Mouse (Mus musculus) spleen, postnatal 0 days (tissue): ENCODE measurements around the gene Btn2a2. TPM values are rescaled to one million over a fixed set of nuclear protein-coding genes. Genes with fewer than 3 reads are reported as not detected.

Experiments
- polyA plus RNA-seq: library from polyadenylated mRNA; unstranded; fragments of >200 nt; fragmentation: Nextera tagmentation; extraction: Ambion mirVana; gene quantifications from 2 replicates; pipeline ENCODE4 v1.2.1, GENCODE M21; 2015

The Btn2a2 gene
- not detected in 2 replicates for polyA plus RNA-seq

DNA sequence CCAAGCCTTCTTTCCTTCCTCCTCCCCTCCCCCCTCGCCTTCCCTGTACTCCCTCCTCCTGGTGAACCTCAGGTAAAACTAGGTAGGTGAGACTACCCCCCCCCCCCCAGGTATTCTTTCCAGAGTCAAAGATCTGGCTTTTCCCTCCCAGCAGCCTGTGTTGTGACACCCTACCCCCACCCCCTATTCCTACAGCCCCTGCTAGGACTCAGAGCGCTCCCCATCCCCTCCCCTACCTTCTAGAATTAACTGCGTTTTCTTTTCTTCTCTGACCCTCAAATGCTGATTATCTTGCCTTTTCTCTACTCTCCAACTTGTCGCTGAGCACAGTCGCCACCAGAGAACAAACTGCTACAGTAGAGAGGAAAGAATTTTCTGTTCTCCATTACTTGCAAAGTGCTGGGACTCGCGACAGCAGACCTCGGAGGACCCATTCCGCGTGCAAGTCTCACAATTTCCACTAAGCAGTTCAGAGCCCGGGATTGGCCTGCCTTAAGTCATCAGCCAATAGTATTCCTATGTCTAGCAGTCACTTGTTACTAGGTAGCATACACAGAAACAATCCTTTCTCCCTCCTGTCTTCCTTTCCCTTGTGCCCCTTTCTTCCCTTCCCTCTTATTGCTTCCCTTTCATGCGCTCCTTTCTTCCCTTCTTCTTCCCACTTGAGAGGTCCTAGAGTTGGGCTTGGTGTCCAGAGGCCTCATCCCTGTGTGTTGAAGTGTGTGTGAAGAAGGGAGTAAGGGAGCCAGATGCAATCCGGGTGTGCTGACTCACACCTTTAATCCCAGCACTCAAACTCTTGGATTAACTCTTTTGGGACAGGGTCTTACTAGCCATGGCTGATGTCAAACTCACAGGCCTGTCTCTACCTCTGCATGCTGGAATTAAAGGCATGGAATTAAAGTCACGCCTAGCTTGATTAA, at the start of gene Btn2a2:
Gene Btn2a2 (minus strand): TSS at position 458 of the 923 bp plus-strand sequence.

DNA sequence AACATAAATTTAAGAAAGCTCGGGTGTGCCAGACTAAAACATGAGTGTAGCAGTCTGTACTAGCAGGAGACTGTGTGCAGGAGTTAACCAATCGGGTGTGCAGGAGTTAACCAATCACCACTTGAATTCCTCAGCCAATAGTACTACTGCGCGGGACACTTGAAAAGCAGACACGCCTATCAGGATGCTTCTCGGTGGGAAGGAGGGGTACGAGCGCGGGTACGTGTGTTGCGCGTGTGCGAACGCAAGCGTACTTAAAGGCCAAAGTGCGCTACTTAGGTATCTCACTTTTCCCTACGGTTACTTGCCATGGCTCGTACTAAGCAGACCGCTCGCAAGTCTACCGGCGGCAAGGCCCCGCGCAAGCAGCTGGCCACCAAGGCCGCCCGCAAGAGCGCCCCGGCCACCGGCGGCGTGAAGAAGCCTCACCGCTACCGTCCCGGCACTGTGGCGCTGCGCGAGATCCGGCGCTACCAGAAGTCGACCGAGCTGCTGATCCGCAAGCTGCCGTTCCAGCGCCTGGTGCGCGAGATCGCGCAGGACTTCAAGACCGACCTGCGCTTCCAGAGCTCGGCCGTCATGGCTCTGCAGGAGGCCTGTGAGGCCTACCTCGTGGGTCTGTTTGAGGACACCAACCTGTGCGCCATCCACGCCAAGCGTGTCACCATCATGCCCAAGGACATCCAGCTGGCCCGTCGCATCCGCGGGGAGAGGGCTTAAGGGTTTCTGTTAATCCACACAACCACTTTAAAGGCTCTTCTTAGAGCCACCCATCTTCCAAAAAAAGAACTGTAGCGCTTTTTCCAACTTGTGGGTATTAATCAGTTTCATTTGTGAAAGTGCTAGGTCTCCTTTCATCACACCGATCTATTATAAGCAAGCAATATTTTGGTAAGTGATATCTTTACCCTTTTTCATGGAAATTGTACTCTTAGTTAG, 46.7 kb upstream of the Btn2a2 start, which contains the start of gene Hist1h3g:
Gene Hist1h3g (plus strand): TSS at position 286 of the 939 bp plus-strand sequence.

GRCm38 (mm10) chr13:23533560-23534367, 45.1 kb upstream of the Btn2a2 start, which contains the start of gene Hist1h2af:
Hist1h2af (plus strand) TSS chr13:23533906.

DNA sequence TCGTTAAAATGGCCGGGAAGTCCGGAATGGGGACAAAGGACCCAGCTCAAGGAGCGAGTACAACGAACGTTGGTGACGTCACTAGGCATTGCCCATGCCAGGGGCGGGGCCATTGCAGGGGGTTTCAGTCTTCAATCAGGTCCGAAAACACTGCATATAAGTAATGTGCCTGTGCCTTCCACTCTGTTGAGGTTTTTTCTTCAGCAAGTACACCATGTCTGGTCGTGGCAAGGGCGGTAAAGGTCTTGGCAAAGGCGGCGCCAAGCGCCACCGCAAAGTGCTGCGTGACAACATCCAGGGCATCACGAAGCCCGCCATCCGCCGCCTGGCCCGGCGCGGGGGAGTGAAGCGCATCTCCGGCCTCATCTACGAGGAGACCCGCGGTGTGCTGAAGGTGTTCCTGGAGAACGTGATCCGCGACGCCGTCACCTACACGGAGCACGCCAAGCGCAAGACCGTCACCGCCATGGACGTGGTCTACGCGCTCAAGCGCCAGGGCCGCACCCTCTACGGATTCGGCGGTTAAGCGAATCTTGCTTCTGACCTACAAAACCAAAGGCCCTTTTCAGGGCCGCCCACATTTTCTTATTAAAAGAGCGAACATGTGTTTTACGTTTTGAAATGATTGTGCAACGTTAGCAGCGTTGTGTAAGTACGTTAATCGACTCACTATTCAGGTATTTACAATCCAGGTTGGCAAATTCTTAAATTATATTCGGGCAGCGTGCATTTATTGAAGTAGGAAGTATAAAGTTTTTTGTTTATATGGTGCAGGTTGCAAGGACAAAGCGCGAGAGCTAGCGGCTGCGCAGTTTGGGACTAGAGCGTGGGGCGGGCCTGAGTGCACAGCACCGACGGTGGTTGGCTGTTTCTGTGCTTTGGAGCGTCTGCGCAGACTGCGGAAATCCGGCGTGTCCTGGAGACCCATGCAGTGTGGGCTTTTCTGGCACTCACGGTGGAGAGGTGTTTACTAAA, 42.5 kb upstream of the Btn2a2 start, which contains the start of gene Hist1h4h:
Gene Hist1h4h (plus strand): TSS at position 150 of the 975 bp plus-strand sequence.

DNA sequence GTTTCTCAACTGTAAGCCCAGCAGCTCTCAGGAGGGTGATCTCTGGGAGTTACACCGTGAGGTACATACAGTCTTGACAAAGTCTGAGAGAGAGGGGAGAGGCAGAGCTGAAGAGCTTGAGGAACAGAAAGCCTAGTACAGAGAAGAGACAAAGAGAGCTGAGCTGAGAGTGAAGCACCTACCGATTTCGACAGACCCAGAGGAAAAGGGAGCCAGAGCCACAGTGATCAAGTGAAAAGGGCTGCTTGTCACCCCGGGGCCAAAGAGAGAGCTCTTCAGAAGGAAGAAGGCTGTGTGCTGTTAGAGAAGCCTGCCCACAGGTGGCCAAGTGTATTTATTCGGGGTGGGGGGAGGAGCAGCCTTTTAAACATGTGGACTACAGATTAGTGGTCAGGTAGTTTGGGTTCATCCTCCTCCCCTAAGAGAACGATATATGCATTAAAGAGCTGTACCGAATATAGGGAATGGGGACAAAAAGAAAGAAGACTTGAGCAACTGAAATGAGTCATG, 23.0 kb downstream of the Btn2a2 start, which contains the start of gene Btn1a1:
Gene Btn1a1 (minus strand): TSS at position 302 of the 510 bp plus-strand sequence.

Other genes starting within 250 kb of the Btn2a2 start
- not detected in 2 replicates for gene Vmn1r223, start 241.7 kb downstream of the Btn2a2 start, polyA plus RNA-seq
- 17.3 and 18.4 TPM in 2 replicates for gene Zfp322a, start 119.6 kb downstream of the Btn2a2 start, polyA plus RNA-seq
- gene Abt1, start 65.0 kb downstream of the Btn2a2 start, polyA plus RNA-seq = 6.4 and 6.9 TPM in 2 replicates
- gene Btn1a1, start 23.0 kb downstream of the Btn2a2 start, polyA plus RNA-seq = 2.5 and 3.0 TPM in 2 replicates
- gene Hist1h4h, start 42.2 kb upstream of the Btn2a2 start, polyA plus RNA-seq = 10.2 and 10.9 TPM in 2 replicates
- 40.9 and 45.6 TPM in 2 replicates for gene Hist1h2af, start 45.0 kb upstream of the Btn2a2 start, polyA plus RNA-seq
- 18.3 and 26.4 TPM in 2 replicates for gene Hist1h3g, start 46.6 kb upstream of the Btn2a2 start, polyA plus RNA-seq
- gene Hist1h2bh, start 54.5 kb upstream of the Btn2a2 start, polyA plus RNA-seq = 2.3 and 2.8 TPM in 2 replicates
- 5.0 and 8.1 TPM in 2 replicates for gene Hist1h3f, start 55.2 kb upstream of the Btn2a2 start, polyA plus RNA-seq
- gene Hist1h4f, start 62.8 kb upstream of the Btn2a2 start, polyA plus RNA-seq = 7.3 and 7.9 TPM in 2 replicates
- gene Hist1h1d, start 64.4 kb upstream of the Btn2a2 start, polyA plus RNA-seq = 0.91 and 1.1 TPM in 2 replicates
- gene Hist1h3e, start 73.5 kb upstream of the Btn2a2 start, polyA plus RNA-seq = 15.3 and 18.5 TPM in 2 replicates
- gene Hist1h2ae, start 82.4 kb upstream of the Btn2a2 start, polyA plus RNA-seq = 134 and 158 TPM in 2 replicates
- 22.9 and 29.0 TPM in 2 replicates for gene Hist1h2bg, start 82.5 kb upstream of the Btn2a2 start, polyA plus RNA-seq
- gene Hist1h2bf, start 85.3 kb upstream of the Btn2a2 start, polyA plus RNA-seq = 18.8 and 26.9 TPM in 2 replicates
- gene Hist1h2ad, start 85.5 kb upstream of the Btn2a2 start, polyA plus RNA-seq = 4.1 and 8.1 TPM in 2 replicates
- 19.3 and 30.4 TPM in 2 replicates for gene Hist1h3d, start 86.9 kb upstream of the Btn2a2 start, polyA plus RNA-seq
- 202 and 234 TPM in 2 replicates for gene Hist1h4d, start 92.7 kb upstream of the Btn2a2 start, polyA plus RNA-seq
- gene Hist1h2be, start 132.3 kb upstream of the Btn2a2 start, polyA plus RNA-seq = 2.5 and 3.2 TPM in 2 replicates
- 31.4 and 33.9 TPM in 2 replicates for gene Hist1h1e, start 133.7 kb upstream of the Btn2a2 start, polyA plus RNA-seq
- gene Hist1h2ac, start 195.1 kb upstream of the Btn2a2 start, polyA plus RNA-seq = 1.9 and 3.1 TPM in 2 replicates
- gene Hist1h2bc, start 195.3 kb upstream of the Btn2a2 start, polyA plus RNA-seq = 77.4 and 85.8 TPM in 2 replicates
- not detected in 2 replicates for gene Hist1h1t, start 207.0 kb upstream of the Btn2a2 start, polyA plus RNA-seq
- 18.8 TPM in 2 replicates for gene Hist1h4c, start 209.6 kb upstream of the Btn2a2 start, polyA plus RNA-seq
- 10.7 and 14.6 TPM in 2 replicates for gene Hfe, start 222.0 kb upstream of the Btn2a2 start, polyA plus RNA-seq
- gene Hist1h1c, start 250.0 kb upstream of the Btn2a2 start, polyA plus RNA-seq = 62.5 and 68.9 TPM in 2 replicates